17 mouse cellular contexts compared by ENCODE assay signal in genomic region chr10:69701226-69701625, GRCm38 (mm10).
DNase-seq lines count a peak whose midpoint lies in the region; ATAC-seq and TF ChIP-seq lines count a peak whose summit lies in the region.
"Had no signal": no experiment of that assay in that cellular context is flagged by ENCODE, and none has a peak within 500 bp of the region (broad histone marks: within the 10 kb centered on the region; RNA-seq: fewer than 3 reads in every experiment).

No protein-coding gene starts in this region.

- intact Hi-C loops in gastrocnemius, postnatal 14 days (cut with DNase I; ENCODE audit: low total_unique reads) = no loop called here

- H3K9me3 ChIP-seq in midbrain, embryonic 10.5 days (replicated peaks) = no peaks in the 10 kb centered on the region
- no peaks in the 10 kb centered on the region for H3K9me3 ChIP-seq in midbrain, embryonic 15.5 days
- no peaks in the 10 kb centered on the region for H3K9me3 ChIP-seq in embryonic facial prominence, embryonic 14.5 days (ENCODE audit: control insufficient read depth, low read length)
- H3K9me3 ChIP-seq in midbrain, postnatal 0 days (ENCODE audit: low read length) = no peaks in the 10 kb centered on the region
- H3K9me3 ChIP-seq: limb, embryonic 15.5 days; neural tube, embryonic 12.5 days had no signal

- H3K4me1 ChIP-seq in midbrain, embryonic 10.5 days = peaks cover 20% of the 10 kb centered on the region
- H3K4me1 ChIP-seq in midbrain, embryonic 15.5 days = peaks cover 26% of the 10 kb centered on the region
- peaks cover 5% of the 10 kb centered on the region; the same call in 1 of the 2 replicates for H3K4me1 ChIP-seq in embryonic facial prominence, embryonic 14.5 days (ENCODE audit: control insufficient read depth, insufficient read depth, low read length)
- H3K4me1 ChIP-seq in midbrain, postnatal 0 days (ENCODE audit: insufficient read depth, low read length) = peaks cover 8% of the 10 kb centered on the region; the same call in 1 of the 2 replicates

- H3K4me3 ChIP-seq in midbrain, embryonic 10.5 days = no peak overlapping the region
- no peak overlapping the region for H3K4me3 ChIP-seq in midbrain, embryonic 15.5 days
- no peak overlapping the region for H3K4me3 ChIP-seq in embryonic facial prominence, embryonic 14.5 days (ENCODE audit: low read depth, low read length)
- no peak overlapping the region for H3K4me3 ChIP-seq in midbrain, postnatal 0 days (ENCODE audit: low read depth, low read length)
- H3K4me3 ChIP-seq: erythroblast, embryonic 14.5 days; limb, embryonic 15.5 days; neural tube, embryonic 12.5 days had no signal

- 54% methylated on average over 4 of the region's 4 CpGs for WGBS in midbrain, embryonic 10.5 days
- 38% methylated on average over 4 of the region's 4 CpGs for WGBS in midbrain, embryonic 15.5 days
- WGBS in embryonic facial prominence, embryonic 14.5 days = 39% methylated on average over 4 of the region's 4 CpGs
- 46% methylated on average over 4 of the region's 4 CpGs for WGBS in midbrain, postnatal 0 days

- H3K27ac ChIP-seq in midbrain, embryonic 10.5 days (replicated peaks) = no peak overlapping the region
- no peak overlapping the region for H3K27ac ChIP-seq in midbrain, embryonic 15.5 days
- H3K27ac ChIP-seq in embryonic facial prominence, embryonic 14.5 days (replicated peaks; ENCODE audit: low read depth, low read length) = no peak overlapping the region
- no peak overlapping the region for H3K27ac ChIP-seq in midbrain, postnatal 0 days (ENCODE audit: low read depth, low read length)
- H3K27ac ChIP-seq: kidney, postnatal 0 days; limb, embryonic 15.5 days; neural tube, embryonic 12.5 days had no signal

- no peak for ATAC-seq in midbrain, embryonic 15.5 days (replicated peaks)
- peak; percentile 76 for ATAC-seq in embryonic facial prominence, embryonic 14.5 days (ENCODE audit: low read depth)
- peak; percentile 47; the same call in 1 of the 2 replicates for ATAC-seq in midbrain, postnatal 0 days (ENCODE audit: low FRiP score)
- ATAC-seq: forebrain, embryonic 16.5 days; intestine, embryonic 16.5 days had no signal

- DNase-seq in gastrocnemius, postnatal 14 days = peak; percentile 53
- no peak for DNase-seq in gastrocnemius, adult 8-10 months (ENCODE audit: low spot score in 2 of 2)
- peak; percentile 24 for DNase-seq in midbrain, embryonic 10.5 days (ENCODE audit: low spot score)
- no peak for DNase-seq in embryonic facial prominence, embryonic 14.5 days (ENCODE audit: low spot score)
- peak; percentile 66 for DNase-seq in midbrain, postnatal 0 days (ENCODE audit: low spot score)
- no peak for DNase-seq in kidney, postnatal 4 days
- DNase-seq in ovary, adult 18-20 months (ENCODE audit: low spot score) = no peak
- DNase-seq: heart, adult 18-20 months; lung, adult 18-20 months had no signal

- H3K36me3 ChIP-seq in midbrain, embryonic 10.5 days = no peaks in the 10 kb centered on the region
- H3K36me3 ChIP-seq in midbrain, embryonic 15.5 days (replicated peaks) = no peaks in the 10 kb centered on the region
- no peaks in the 10 kb centered on the region for H3K36me3 ChIP-seq in embryonic facial prominence, embryonic 14.5 days (ENCODE audit: control insufficient read depth, insufficient read depth, low read length)
- H3K36me3 ChIP-seq in midbrain, postnatal 0 days (ENCODE audit: insufficient read depth, low read length) = no peaks in the 10 kb centered on the region
- H3K36me3 ChIP-seq: limb, embryonic 15.5 days; neural tube, embryonic 12.5 days had no signal

- no peak overlapping the region for H3K9ac ChIP-seq in midbrain, embryonic 15.5 days
- H3K9ac ChIP-seq in embryonic facial prominence, embryonic 14.5 days (ENCODE audit: low read depth, low read length) = no peak overlapping the region
- no peak overlapping the region for H3K9ac ChIP-seq in midbrain, postnatal 0 days (replicated peaks; ENCODE audit: low read length, poor library complexity, severe bottlenecking)
- H3K9ac ChIP-seq: limb, embryonic 15.5 days; neural tube, embryonic 12.5 days had no signal

- no peak for TF ChIP-seq CTCF in midbrain, postnatal 0 days (IDR thresholded peaks at IDR 0.05)

- H3K4me2 ChIP-seq in midbrain, embryonic 15.5 days = no peak overlapping the region
- H3K4me2 ChIP-seq in embryonic facial prominence, embryonic 14.5 days (ENCODE audit: low read depth, low read length) = no peak overlapping the region
- H3K4me2 ChIP-seq in midbrain, postnatal 0 days (ENCODE audit: low read depth, low read length, poor library complexity, severe bottlenecking) = no peak overlapping the region
- H3K4me2 ChIP-seq: limb, embryonic 15.5 days; neural tube, embryonic 12.5 days had no signal

- H3K27me3 ChIP-seq in midbrain, embryonic 10.5 days (ENCODE audit: low read depth, poor library complexity, severe bottlenecking) = peaks cover 6% of the 10 kb centered on the region; the same call in 1 of the 2 replicates
- H3K27me3 ChIP-seq in midbrain, embryonic 15.5 days (replicated peaks) = no peaks in the 10 kb centered on the region
- H3K27me3 ChIP-seq in embryonic facial prominence, embryonic 14.5 days (replicated peaks; ENCODE audit: control insufficient read depth, insufficient read depth, low read length) = no peaks in the 10 kb centered on the region
- H3K27me3 ChIP-seq in midbrain, postnatal 0 days (ENCODE audit: insufficient read depth, low read length) = no peaks in the 10 kb centered on the region
- H3K27me3 ChIP-seq: CH12.LX; limb, embryonic 15.5 days; neural tube, embryonic 12.5 days had no signal

Comparison
In these comparisons a context has a peak if more than half of its experiments do, and no peak if none do; other contexts are left out.
1. DNase-seq: peak in gastrocnemius, postnatal 14 days (single experiment), midbrain, embryonic 10.5 days (single experiment) and midbrain, postnatal 0 days (single experiment); none in gastrocnemius, adult 8-10 months (0 of 2), embryonic facial prominence, embryonic 14.5 days (single experiment), kidney, postnatal 4 days (0 of 2) and ovary, adult 18-20 months (single experiment).